Mouse (Mus musculus): ENCODE measurements around the gene Lad1.

- TF ChIP-seq CTCF (conservative IDR thresholded peaks at IDR 0.05; ENCODE audit: low read length) (no peak), NANOG (IDR thresholded peaks at IDR 0.05; ENCODE audit: borderline replicate concordance, low read length) (no peak), POU5F1 (IDR thresholded peaks at IDR 0.05; ENCODE audit: borderline replicate concordance, low read length) (no peak)
These were observed 23.9 kb upstream of the Lad1 start for GRCm38 (mm10) chr1:135794216-135795134.
